Mouse (Mus musculus) cerebellum, adult 2 months (tissue): Measurements from ENCODE around the gene Ankrd33. TPM values are rescaled to one million over a fixed set of nuclear protein-coding genes. Genes with fewer than 3 reads are reported as not detected.

Experiments
- DNase-seq, 2 experiments: peaks; one replicate each; pipeline ENCODE4 v3.0.0; 2021
- H3K27ac ChIP-seq: fragments of 200-500 bp; 2 replicates; pipeline ENCODE4 v1.5.1; 2012; ENCODE audit warnings: low read length, control low read depth, inconsistent platforms; ENCODE audit not compliant: insufficient read depth
- H3K27me3 ChIP-seq: fragments of 200-500 bp; 2 replicates; pipeline ENCODE4 v1.6.1; 2012; ENCODE audit warnings: inconsistent platforms, mild to moderate bottlenecking, low read length, moderate library complexity; ENCODE audit not compliant: control insufficient read depth, insufficient read depth
- H3K4me1 ChIP-seq: fragments of 200-500 bp; 2 replicates; pipeline ENCODE4 v1.6.1; 2011; ENCODE audit warnings: low read length; ENCODE audit not compliant: control insufficient read depth, insufficient read depth
- H3K4me3 ChIP-seq: fragments of 200-500 bp; replicated peaks from 2 replicates; pipeline ENCODE3; 2011; ENCODE audit warnings: mild to moderate bottlenecking, low read depth, low read length, control low read depth; ENCODE audit not compliant: insufficient read depth
- CTCF ChIP-seq: fragments of 200-500 bp; IDR thresholded peaks from 2 replicates; pipeline ENCODE4 v1.5.1; 2011; ENCODE audit warnings: low read depth, mild to moderate bottlenecking, control low read depth, low read length, moderate library complexity, borderline replicate concordance; ENCODE audit not compliant: insufficient read depth
- POLR2A ChIP-seq: fragments of 200-500 bp; IDR thresholded peaks from 2 replicates; pipeline ENCODE4 v1.6.1; 2011; ENCODE audit warnings: low read length, control low read depth, borderline replicate concordance; ENCODE audit not compliant: insufficient read depth
- whole genome bisulfite sequencing: fragments of 180-500 bp; shearing (Covaris S2); methylation state at CpG from one replicate; pipeline ENCODE4 v1.1.7; 2018; 5-methylcytosine and 5-hydroxymethylcytosine counted together
- polyA plus RNA-seq: library from polyadenylated mRNA; depleted of rRNA; stranded (reverse); fragments of >200 nt; gene quantifications from 2 replicates; pipeline ENCODE4 v1.2.3, GENCODE M21; 2012; rRNA removed

Gene Ankrd33
- polyA plus RNA-seq, 1 experiment = 0.33 TPM

- 32% methylated on average over 7 of the region's 7 CpGs for WGBS
These were observed 45.0 kb downstream of the Ankrd33 start for GRCm38 (mm10) chr15:101160591-101160990.

GRCm38 (mm10) chr15:101161534-101161933 lies 46.0 kb downstream of the Ankrd33 start:
- Histone ChIP-seq H3K4me3 (no peak overlapping the region), H3K4me1 (peaks cover 7% of the 10 kb centered on the region), H3K27me3 (no peaks in the 10 kb centered on the region), H3K27ac (no peak overlapping the region)
- TF ChIP-seq CTCF (no peak), POLR2A (no peak)
- no peak for DNase-seq
- 87% methylated on average over 7 of the region's 7 CpGs for WGBS

More at GRCm38 (mm10) chr15:101160591-101160990, 45.0 kb downstream of the Ankrd33 start:
- DNase-seq = no peak
- Histone ChIP-seq H3K27me3 (no peaks in the 10 kb centered on the region), H3K4me3 (no peak overlapping the region), H3K27ac (no peak overlapping the region), H3K4me1 (peaks cover 2% of the 10 kb centered on the region)
- TF ChIP-seq POLR2A (no peak), CTCF (no peak)

GRCm38 (mm10) chr15:101163056-101163458 lies 47.5 kb downstream of the Ankrd33 start:
- peaks cover 7% of the 10 kb centered on the region for H3K4me1 ChIP-seq
- H3K27me3 ChIP-seq = no peaks in the 10 kb centered on the region
- H3K4me3 ChIP-seq = no peak overlapping the region
- DNase-seq = no peak
- WGBS = 38% methylated on average over 15 of the region's 15 CpGs
- H3K27ac ChIP-seq = no peak overlapping the region
- TF ChIP-seq CTCF = no peak
- no peak for TF ChIP-seq POLR2A

- TF ChIP-seq POLR2A (no peak), CTCF (no peak)
- Histone ChIP-seq H3K27ac (no peak overlapping the region), H3K4me3 (no peak overlapping the region), H3K27me3 (no peaks in the 10 kb centered on the region), H3K4me1 (peaks cover 7% of the 10 kb centered on the region)
- 70% methylated on average over 5 of the region's 5 CpGs for WGBS
- DNase-seq = no peak
These were observed 48.3 kb downstream of the Ankrd33 start for GRCm38 (mm10) chr15:101163854-101164253.

- Histone ChIP-seq H3K4me1 (peaks cover 7% of the 10 kb centered on the region), H3K4me3 (no peak overlapping the region), H3K27me3 (no peaks in the 10 kb centered on the region), H3K27ac (no peak overlapping the region)
- TF ChIP-seq POLR2A (no peak), CTCF (no peak)
- 59% methylated on average over 5 of the region's 5 CpGs for WGBS
- DNase-seq = no peak
These were observed 48.7 kb downstream of the Ankrd33 start for GRCm38 (mm10) chr15:101164291-101164690.

- Histone ChIP-seq H3K4me3 (no peak overlapping the region), H3K4me1 (peaks cover 7% of the 10 kb centered on the region), H3K27ac (no peak overlapping the region), H3K27me3 (no peaks in the 10 kb centered on the region)
- TF ChIP-seq POLR2A = no peak
- no peak for TF ChIP-seq CTCF
- DNase-seq = peak; percentile 51 to 57
- WGBS = 33% methylated on average over 16 of the region's 16 CpGs
These were observed 50.3 kb downstream of the Ankrd33 start for GRCm38 (mm10) chr15:101165658-101166437.

GRCm38 (mm10) chr15:101167553-101167952 lies 52.0 kb downstream of the Ankrd33 start:
- TF ChIP-seq POLR2A = no peak
- no peak for TF ChIP-seq CTCF
- WGBS = 82% methylated on average over 11 of the region's 11 CpGs
- Histone ChIP-seq H3K4me3 (no peak overlapping the region), H3K4me1 (peaks cover 7% of the 10 kb centered on the region), H3K27me3 (no peaks in the 10 kb centered on the region), H3K27ac (no peak overlapping the region)
- DNase-seq = no peak

Other genes starting within 250 kb of the Ankrd33 start
- 103 and 107 TPM in 2 replicates for gene Scn8a, start 245.9 kb upstream of the Ankrd33 start, polyA plus RNA-seq
- gene Gm47841, start 68.4 kb upstream of the Ankrd33 start, polyA plus RNA-seq = not detected in 2 replicates
- 2.5 and 2.7 TPM in 2 replicates for gene Fignl2, start 37.2 kb upstream of the Ankrd33 start, polyA plus RNA-seq
- 15.3 and 17.2 TPM in 2 replicates for gene Acvrl1, start 12.8 kb downstream of the Ankrd33 start, polyA plus RNA-seq
- gene Acvr1b, start 58.3 kb downstream of the Ankrd33 start, polyA plus RNA-seq = 54.5 and 55.2 TPM in 2 replicates
- gene Grasp, start 108.4 kb downstream of the Ankrd33 start, polyA plus RNA-seq = 5.0 and 5.3 TPM in 2 replicates
- gene Nr4a1, start 138.5 kb downstream of the Ankrd33 start, polyA plus RNA-seq = 13.1 and 16.4 TPM in 2 replicates
- gene Atg101, start 168.5 kb downstream of the Ankrd33 start, polyA plus RNA-seq = 46.8 and 49.6 TPM in 2 replicates
- gene 6030408B16Rik, start 177.5 kb downstream of the Ankrd33 start, polyA plus RNA-seq = 0.15 and 0.27 TPM in 2 replicates